Mouse (Mus musculus) kidney, embryonic 14.5 days (tissue): Measurements from ENCODE around the gene Slc1a3. TPM values are rescaled to one million over a fixed set of nuclear protein-coding genes. Genes with fewer than 3 reads are reported as not detected.

Experiments used
- ATAC-seq: fragments of 200-750 bp; cut with Nextera tagmentation; 2 replicates; pipeline ENCODE4 v1.8.0; 2017; ENCODE audit warnings: moderate number of reproducible peaks, mild to moderate bottlenecking, moderate TSS enrichment, moderate library complexity; ENCODE audit not compliant: low FRiP score, low TSS enrichment
- H3K27ac ChIP-seq: fragments of 300-500 bp; sonication (generic); 2 replicates; pipeline ENCODE4 v1.5.1; 2014; ENCODE audit warnings: low read depth, mild to moderate bottlenecking, low read length, moderate library complexity, mixed read lengths
- H3K27me3 ChIP-seq: fragments of 300-500 bp; sonication (generic); 2 replicates; pipeline ENCODE4 v1.6.1; 2014; ENCODE audit warnings: mild to moderate bottlenecking, low read length; ENCODE audit not compliant: control insufficient read depth, insufficient read depth
- H3K36me3 ChIP-seq: fragments of 300-500 bp; sonication (generic); 2 replicates; pipeline ENCODE4 v1.6.1; 2014; ENCODE audit warnings: low read length, mixed read lengths; ENCODE audit not compliant: control insufficient read depth, insufficient read depth
- H3K4me1 ChIP-seq: fragments of 300-500 bp; sonication (generic); 2 replicates; pipeline ENCODE4 v1.6.1; 2014; ENCODE audit warnings: low read length, mixed read lengths; ENCODE audit not compliant: control insufficient read depth, insufficient read depth
- H3K4me2 ChIP-seq: fragments of 300-500 bp; sonication (generic); replicated peaks from 2 replicates; pipeline ENCODE4 v1.6.1; 2014; ENCODE audit warnings: low read depth, mild to moderate bottlenecking, low read length
- H3K4me3 ChIP-seq: fragments of 300-500 bp; sonication (generic); 2 replicates; pipeline ENCODE4 v1.5.1; 2014; ENCODE audit warnings: mild to moderate bottlenecking, low read length
- H3K9ac ChIP-seq: fragments of 300-500 bp; sonication (generic); 2 replicates; pipeline ENCODE4 v1.6.1; 2014; ENCODE audit warnings: low read depth, mild to moderate bottlenecking, low read length, moderate library complexity
- H3K9me3 ChIP-seq: fragments of 300-500 bp; sonication (generic); 2 replicates; pipeline ENCODE4 v1.6.1; 2016; ENCODE audit warnings: low read length; ENCODE audit not compliant: control insufficient read depth
- WGBS: fragments of 180-500 bp; shearing (Covaris S2); extraction: QIAGEN DNeasy Blood & Tissue Kit; methylation state at CpG from one replicate; pipeline ENCODE4 v1.1.7; 2014; 5-methylcytosine and 5-hydroxymethylcytosine counted together
- polyA plus RNA-seq: library from polyadenylated mRNA; unstranded; fragments of >200 nt; fragmentation: Nextera tagmentation; extraction: Ambion mirVana; gene quantifications from 2 replicates; pipeline ENCODE4 v1.2.1, GENCODE M21; 2014

Gene Slc1a3
- polyA plus RNA-seq, 1 experiment from 2014 or later = 16.8 TPM

DNA sequence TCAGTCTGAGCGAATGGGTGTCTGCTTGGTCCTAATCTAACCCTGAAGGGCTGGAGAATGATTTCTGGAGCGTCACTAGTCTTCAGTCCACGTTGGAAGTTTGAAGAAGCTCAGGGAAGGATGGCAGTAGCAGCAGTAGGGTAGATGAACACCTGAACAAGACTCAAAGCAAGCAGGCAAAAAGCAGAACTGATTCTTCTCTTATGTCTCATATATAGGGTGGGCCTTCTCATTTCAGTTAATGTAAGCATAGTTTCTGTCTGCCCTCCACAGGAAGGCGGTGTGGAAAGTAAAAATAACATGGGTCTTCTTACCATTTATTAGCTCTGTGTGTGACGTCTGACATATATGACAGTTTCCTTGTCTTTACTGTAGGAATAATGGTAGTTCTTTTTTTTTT, 122.5 kb downstream of the Slc1a3 start:
- ATAC-seq = no peak
- Histone ChIP-seq H3K27ac (no peak overlapping the region), H3K27me3 (no peaks in the 10 kb centered on the region), H3K4me1 (no peaks in the 10 kb centered on the region), H3K4me3 (no peak overlapping the region), H3K36me3 (no peaks in the 10 kb centered on the region), H3K4me2 (no peak overlapping the region), H3K9me3 (no peaks in the 10 kb centered on the region), H3K9ac (no peak overlapping the region)
- 87% methylated on average over 5 of the region's 5 CpGs for WGBS

DNA sequence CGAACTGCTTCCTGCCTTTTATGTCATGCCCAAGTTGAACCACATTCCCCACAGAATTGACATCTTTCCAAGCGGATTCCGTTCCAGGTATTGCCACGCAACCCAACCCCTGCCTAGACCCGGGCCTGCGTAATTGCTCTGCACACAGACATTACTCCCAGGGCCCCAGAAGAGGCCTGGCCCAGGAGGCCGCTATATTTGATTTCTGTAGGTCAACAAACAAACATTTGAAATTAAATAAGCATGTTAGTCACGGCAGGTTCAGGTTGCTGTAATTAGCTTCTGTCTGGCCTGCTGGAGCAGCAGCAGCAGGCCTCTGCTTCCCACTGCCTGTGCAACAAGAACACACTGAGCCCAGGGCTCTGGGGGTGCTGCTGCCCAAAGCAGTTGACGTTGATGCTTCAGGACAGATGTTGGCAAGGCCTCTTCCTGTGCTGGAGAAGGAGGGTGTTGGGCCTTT, 123.7 kb downstream of the Slc1a3 start:
- H3K36me3 ChIP-seq = no peaks in the 10 kb centered on the region
- no peak overlapping the region for H3K27ac ChIP-seq
- no peaks in the 10 kb centered on the region for H3K4me1 ChIP-seq
- ATAC-seq = no peak
- no peak overlapping the region for H3K9ac ChIP-seq
- no peaks in the 10 kb centered on the region for H3K9me3 ChIP-seq
- H3K27me3 ChIP-seq = no peaks in the 10 kb centered on the region
- H3K4me2 ChIP-seq = no peak overlapping the region
- H3K4me3 ChIP-seq = no peak overlapping the region
- 64% methylated on average over 9 of the region's 9 CpGs for WGBS

Other genes with a start within 250 kb of the Slc1a3 start
- gene Gm2310, start 190.8 kb downstream of the Slc1a3 start, polyA plus RNA-seq = not detected in 2 replicates